Mouse (Mus musculus) gastrocnemius, adult 18-20 months (tissue): Measurements from ENCODE around the gene Ddx19a. TPM values are rescaled to one million over a fixed set of nuclear protein-coding genes. Genes with fewer than 3 reads are reported as not detected.
A peak's percentile ranks its signal among the peaks of the same experiment; 100 is the strongest.
"Not testable (repeated sequence)": the region's sequence is repeated elsewhere in the genome, so short reads cannot be mapped to it uniquely, and the experiment has no call there.

Experiments
- DNase-seq: peaks from one replicate; pipeline ENCODE4 v3.0.0; 2021; ENCODE audit warnings: low spot score
- long read RNA-seq, 2 experiments: library from polyadenylated mRNA; stranded (forward); transcript quantifications; one replicate each; pipeline ENCODE4 v2.0.0; 2021
- total RNA-seq, 2 experiments: library from RNA; stranded (reverse); gene quantifications; 2 replicates each; pipeline ENCODE4 v1.2.3; 2021

The Ddx19a gene
- 10 to 100 TPM; 27.2 to 31.8 TPM for total RNA-seq
- long read RNA-seq, experiment 1, transcript Ddx19a-201 (12 exons, 2,547 nt): major isoform, 36 of 44 reads
- long read RNA-seq, experiment 1, partial matches to known transcripts: 5 of 44 reads
- long read RNA-seq, experiment 1, other reads (novel, unspliced or antisense): 2 of 44 reads
- long read RNA-seq, experiment 2, transcript Ddx19a-201 (12 exons, 2,547 nt): major isoform, 23 of 31 reads
- long read RNA-seq, experiment 2, partial matches to known transcripts: 2 of 31 reads
- long read RNA-seq, experiment 2, other reads (novel, unspliced or antisense): 4 of 31 reads

DNA sequence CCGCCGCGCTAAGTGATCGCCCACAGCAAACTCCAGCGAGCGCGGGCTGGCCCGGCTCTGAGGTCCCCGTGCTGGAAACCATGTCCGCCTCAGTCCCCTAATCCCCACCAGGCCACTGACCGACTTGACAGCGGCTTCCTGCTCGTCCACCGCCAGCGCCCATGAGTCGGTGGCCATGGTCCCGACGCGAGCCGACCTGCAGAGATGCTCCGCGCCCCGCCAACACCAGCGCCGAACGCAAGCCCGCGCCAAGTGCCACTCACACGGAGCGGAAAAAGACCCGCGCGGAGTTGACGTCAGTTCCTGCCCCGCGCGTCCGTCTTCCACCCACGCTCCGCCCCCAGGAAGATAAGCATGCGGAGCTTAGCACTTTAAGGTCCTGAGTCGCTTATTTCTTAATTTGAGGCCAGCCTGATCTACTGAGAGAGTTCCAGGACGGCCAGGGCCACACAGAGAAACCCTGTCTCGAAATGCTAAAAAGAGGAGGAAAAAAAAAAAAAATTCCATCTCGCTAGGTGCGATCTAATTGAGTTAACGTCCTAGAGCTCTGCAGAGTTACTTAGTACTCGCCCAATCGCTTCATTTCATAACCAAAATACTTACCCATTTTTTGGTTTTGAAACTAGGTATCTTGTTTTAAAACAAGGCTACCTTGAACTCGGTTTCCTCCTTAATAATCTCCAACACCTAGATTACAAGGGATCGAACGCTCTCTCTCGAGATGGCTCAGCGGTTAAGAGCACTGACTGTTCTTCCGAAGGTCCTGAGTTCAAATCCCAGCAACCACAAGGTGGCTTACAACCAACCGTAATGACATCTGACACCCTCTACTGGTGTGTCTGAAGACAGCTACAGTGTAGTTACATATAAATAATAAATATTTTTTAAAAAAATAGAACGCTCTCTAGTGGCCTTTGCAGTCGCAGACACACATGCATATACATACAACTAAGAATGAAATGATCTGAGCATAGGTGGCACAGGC lies at the start of gene Ddx19a:
TSS of gene Ddx19a (minus strand) at position 254 of the 985 bp plus-strand sequence.
- DNase-seq: peak; percentile 87

DNA sequence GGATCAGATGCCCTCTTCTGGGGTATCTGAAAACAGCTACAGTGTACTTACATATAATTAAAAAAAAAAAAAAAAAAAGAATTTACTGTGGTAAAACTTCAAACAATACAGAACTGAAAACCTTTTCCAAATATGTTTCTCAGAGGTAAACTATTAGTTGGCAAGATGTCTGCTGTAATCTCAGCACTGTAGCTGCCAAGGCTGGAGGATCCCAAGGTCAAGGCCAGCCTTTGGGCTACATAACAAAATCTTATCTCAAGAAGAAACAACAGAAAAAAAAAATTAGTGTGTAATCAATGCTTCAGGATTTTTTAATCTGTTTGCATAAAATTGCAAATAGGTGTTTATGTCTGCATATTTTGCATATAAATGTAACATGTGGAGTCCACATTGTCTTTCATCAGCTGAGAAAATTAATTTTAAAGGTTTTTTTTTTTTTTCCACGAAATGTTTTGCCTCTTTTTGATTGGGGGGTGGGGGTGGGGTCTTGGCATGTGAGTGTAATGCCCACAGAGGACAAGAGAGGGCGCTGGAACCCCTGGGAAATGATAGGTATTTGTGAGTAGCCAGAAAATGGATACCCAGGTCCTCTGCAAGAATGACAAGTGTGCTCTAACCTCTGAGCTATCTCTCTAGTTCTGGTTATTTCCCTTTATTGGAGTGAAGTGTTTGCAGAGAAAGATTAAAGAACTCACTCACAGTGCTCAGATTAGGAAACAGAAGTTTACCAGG lies 46.6 kb upstream of the Ddx19a start:
- no peak for DNase-seq

DNA sequence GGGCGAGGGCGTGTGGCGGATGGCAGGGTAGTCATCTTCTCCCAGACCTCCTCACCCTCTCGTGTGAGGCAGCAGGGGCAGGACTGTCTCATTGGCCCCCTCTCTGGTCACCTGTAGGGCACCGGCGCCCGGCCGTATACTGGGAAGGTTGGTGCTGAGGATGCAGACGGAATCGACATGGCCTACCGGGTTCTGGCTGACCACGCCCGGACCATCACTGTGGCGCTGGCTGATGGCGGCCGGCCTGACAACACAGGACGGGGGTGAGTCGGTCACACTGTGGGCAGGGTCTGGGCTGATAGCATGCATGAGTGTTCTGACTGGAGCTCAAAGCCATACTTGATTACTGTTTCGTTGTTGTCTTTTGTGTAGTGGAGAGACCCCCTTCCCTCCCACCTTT lies 44.9 kb upstream of the Ddx19a start:
- no peak for DNase-seq

DNA sequence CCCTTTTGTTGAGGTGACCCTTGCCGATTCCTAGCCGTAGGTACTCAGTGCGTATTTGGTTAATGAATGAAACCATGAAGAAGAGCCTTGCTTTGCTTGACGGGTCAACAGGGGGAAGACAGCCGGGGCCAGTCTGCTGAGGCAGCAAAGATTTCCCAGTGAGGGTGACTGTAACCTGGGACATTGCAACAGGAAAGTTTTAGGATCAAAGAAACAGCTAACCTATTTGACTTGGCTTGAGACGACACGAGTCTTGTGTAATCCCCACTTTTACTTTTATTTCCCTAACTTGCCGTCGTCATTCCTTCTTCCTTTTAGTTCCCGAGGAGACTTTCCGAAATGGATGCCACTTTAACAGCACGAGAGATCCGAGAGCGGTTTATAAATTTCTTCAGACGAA lies 39.0 kb upstream of the Ddx19a start:
- no peak for DNase-seq

DNA sequence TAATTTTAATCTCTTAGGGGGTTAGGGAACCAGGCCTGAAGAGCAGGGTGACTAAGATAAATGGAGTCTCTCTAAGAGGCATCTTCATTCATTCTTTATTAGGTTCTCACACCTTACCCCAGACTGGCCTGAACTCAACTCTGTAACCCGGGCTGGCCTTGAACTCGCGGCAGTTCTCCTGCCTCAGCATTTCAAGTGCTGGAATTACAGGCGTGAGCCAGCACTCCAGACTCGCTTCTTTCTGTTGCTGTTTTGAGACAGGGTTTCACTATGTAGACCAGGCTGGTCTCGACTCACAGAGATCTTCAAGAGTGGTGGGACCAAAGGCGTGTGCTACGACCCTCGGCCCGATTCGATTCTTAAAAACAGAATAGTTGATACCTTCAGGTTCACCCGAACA lies 36.7 kb upstream of the Ddx19a start:
- DNase-seq: no peak

DNA sequence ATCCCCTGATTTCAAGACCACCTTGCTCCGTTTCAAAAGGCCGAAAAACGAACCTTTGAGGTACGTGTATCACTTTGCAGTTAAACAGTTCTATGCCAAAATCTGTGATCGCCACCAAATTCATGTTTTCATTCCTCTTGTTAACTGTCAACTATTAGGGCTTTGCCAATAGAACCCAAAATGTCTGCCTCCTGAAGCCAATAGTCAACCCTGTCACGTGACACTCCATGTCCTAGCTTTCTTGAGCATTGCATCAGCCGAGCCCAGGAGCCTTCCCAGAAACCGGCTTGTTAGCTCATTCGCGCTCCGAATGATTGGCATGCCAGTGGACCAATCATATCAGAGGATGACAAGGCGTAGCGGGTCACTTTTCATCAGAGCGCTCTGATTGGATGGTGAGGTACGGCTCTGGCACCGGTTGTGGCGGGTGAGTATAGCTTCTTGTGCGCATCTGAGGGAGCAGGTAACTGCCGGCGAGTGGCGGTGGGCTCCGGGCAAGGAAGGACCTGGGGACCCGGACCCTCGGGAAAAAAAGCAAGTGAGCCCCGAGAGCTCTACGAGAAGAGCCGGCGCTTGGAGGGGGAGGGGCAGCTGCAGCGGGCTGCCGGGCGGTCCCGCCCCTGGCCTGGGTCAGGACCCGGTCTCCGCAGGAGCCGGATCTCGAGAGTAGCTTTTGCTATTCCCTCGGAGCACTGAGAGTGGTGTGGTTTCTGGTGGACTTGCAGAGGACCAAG lies 36.0 kb upstream of the Ddx19a start:
- DNase-seq: peak; percentile 100

DNA sequence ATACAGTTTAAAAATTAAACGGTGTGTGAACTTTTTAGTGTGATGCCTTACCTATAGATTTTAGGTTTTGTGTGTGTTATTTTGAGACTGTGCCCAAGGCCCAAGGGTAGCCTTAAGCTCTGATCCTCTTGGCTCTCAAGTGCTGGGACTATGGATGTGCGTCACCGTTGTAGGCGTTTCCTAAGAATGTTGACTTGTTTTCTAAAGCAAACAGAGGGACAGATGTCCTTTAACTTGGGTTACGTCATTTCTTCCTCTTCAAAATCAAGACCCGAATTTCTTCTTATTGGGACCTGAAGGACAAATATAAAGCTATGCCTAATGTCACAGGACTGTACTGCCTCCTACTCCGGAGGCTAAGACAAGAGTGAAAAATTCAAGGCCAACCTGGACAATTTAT lies 35.3 kb upstream of the Ddx19a start, which contains the start of gene Aars:
TSS of gene Aars (plus strand) at position 229 of the 400 bp plus-strand sequence.
- no peak for DNase-seq

DNA sequence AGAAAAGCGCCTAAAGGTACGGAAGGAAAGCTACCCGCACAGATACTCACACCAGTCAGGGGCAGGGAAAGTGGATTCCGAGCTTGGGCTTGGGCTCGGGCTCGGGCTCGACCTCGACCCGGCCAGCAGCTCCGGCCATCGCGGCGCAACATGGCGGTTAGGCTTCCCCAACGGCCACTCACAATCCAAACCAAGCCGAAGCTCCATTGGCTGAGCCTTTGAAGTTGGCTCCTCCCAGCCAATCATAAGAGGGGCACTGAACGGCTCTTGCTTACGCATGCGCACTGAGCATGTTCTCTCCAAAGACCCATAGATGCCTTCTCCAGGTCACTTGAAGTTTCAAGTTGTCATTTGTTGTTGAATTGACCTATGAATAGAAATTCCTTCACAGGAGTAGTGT lies 34.0 kb upstream of the Ddx19a start, which contains the start of gene Ddx19b:
TSS of gene Ddx19b (minus strand) at position 180 of the 400 bp plus-strand sequence.
- no peak for DNase-seq

DNA sequence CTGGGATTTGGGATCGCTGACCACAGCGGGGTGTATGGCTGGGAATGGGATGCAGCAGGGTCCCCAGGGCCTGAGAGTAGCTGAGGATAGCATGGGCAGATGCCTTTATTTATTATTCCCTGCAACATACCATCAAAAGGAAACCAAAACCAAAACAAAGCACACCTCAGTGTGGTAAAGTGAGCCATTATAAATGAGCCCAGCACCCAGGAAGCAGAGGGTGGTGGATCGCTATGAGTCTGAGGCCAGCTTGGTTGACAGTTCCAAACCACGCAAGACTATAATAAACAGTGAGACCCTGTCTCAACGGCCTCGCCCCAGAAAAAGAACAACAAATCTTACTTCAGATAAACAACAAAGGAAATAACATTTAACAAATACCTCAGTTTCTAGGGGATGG lies 32.4 kb upstream of the Ddx19a start:
- no peak for DNase-seq

DNA sequence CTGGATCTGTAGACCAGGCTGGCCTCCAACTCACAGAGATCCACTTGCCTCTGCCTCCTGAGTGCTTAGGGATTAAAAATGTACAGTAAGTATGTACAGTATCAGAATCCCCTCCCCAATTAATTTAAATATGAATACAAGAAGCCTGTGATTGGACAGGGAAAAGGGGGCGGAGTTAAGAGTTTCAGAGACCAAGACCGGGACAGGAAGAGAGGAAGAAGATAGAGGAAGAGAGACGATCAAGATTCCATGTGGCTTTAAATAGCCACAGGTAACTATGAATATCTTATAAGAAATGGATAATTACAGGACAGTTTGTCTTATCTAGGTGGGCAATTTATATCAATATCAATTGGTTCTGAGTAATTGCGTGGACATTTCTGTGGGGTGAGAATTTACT lies 32.0 kb upstream of the Ddx19a start:
- DNase-seq: no peak

DNA sequence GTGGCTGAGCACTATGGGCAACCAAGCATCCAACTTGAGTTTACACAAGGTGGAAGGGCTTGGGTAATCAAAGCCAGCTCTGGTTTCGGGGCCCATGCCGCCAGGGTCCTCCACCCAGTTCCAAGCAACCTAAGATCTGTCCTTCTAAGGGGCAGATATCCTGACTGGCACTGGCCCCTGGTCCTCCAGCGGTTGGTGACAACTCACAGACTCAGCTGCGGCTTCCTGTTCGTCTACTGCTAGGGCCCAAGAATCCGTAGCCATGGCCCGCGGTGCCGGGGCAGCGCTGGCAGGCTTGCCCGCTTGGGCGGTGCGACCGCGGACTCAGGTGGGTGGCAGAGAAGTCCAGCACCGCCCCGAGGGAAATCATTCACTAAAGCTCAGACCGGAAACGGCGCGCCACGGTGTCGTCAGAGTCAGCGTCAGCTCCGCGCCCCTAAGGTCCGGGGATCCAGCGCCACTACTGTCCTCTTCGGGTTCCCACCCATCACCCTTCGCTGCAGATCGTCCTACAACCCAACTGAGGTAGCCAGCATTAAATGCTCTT lies 29.9 kb upstream of the Ddx19a start:
- peak; percentile 83 for DNase-seq

DNA sequence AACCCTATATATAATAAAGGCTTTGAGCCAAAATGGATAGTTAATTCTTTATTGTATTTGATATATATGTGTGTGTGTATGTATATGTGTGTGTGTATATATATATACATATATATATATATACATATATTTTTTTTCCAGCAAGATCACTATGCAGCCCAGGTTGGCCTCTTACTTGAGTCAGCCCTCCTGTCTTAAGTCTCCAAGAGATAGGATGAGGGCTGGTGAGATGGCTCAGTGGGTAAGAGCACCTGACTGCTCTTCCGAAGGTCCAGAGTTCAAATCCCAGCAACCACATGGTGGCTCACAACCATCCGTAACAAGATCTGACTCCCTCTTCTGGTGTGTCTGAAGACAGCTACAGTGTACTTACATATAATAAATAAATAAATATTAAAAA lies 29.0 kb upstream of the Ddx19a start:
- DNase-seq: not testable (repeated sequence)

DNA sequence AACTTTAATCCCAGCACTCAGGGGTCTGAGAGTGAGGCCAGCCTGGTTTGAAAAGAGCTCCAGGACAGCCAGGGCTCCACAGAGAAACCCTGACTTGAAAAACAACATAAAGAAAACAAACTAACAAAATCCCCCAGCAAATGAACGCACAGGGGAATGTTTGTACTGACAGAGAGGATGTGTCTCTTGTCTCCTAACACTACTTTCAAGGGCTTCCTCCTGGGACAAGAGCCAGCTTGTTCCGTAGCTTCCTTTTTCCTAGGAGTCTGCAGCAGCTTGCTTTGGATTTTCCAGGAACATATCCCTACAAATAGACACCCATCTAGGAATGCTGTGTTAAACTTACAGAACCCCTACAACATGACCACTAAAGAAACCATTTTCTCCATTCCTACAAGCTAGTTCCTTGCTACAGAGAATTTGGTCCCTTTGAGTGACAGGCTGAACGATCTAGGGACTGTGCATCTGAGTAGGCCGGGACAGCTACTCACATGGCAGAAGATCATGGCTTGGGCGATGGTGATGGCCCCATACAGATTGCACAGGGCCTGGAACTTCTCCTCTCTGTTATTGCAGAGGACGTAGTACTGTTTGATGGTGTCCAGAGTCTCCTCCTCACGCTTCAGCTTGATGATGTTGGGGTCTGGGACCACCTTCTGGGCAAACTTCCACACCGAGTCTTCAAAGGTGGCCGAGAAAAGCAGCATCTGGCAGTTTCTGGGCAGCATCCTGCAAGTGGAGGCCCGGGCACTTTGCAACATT lies 12.8 kb upstream of the Ddx19a start:
- DNase-seq: not testable (repeated sequence)

DNA sequence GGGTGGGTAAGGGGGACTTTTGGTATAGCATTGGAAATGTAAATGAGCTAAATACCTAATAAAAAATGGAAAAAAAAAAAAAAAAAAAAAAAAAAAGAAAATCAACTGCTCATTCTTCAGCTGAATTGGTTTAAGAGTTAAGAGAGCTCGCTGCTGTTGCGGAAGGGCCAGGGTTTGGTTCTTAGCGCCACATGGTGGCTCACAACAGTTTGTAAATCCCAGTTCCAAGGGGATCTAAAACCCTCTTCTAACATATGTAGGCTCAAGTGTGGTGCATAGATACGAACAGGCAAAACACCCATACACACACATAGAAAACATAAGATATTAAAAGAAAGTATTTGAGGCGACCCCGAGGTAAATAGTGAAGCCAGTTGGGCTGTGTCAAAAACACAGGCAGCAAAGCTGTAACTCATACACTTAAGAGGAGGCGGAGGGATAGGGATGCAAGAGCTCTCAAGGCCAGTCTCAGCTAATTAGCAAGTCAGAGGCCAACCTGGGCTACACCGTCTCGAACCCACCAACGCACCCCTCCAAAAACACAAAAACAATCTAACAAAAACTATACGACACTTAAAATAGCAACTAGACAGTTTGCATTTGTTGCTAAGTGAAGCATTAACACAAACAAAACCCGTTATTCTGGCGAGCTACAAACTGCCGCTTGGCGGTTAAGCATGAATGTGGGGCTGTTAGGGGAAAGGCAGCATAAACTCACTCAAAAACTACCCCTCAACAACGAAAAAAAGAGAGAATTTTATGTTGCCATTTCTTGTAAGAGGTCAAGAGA lies 764 bp downstream of the Ddx19a start:
- DNase-seq: no peak

DNA sequence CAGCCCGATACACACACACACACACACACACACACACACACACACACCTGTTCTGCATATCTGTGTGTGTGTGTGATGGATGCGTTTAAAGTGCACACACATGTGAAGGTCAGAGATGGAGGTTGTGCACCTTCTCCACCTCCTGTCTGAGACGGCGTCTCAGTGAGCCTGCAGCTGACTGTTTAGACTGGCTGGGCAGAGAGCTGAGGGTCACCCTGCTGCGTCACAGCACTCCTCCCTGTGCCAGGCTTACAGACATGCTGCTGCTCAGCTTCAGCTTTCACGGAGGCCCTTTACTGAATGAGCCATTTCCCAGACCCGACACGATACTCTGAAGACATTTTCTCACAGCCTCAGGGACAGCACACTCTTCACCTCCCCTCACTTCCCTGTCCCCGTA lies 7.6 kb downstream of the Ddx19a start:
- DNase-seq: peak; percentile 66

DNA sequence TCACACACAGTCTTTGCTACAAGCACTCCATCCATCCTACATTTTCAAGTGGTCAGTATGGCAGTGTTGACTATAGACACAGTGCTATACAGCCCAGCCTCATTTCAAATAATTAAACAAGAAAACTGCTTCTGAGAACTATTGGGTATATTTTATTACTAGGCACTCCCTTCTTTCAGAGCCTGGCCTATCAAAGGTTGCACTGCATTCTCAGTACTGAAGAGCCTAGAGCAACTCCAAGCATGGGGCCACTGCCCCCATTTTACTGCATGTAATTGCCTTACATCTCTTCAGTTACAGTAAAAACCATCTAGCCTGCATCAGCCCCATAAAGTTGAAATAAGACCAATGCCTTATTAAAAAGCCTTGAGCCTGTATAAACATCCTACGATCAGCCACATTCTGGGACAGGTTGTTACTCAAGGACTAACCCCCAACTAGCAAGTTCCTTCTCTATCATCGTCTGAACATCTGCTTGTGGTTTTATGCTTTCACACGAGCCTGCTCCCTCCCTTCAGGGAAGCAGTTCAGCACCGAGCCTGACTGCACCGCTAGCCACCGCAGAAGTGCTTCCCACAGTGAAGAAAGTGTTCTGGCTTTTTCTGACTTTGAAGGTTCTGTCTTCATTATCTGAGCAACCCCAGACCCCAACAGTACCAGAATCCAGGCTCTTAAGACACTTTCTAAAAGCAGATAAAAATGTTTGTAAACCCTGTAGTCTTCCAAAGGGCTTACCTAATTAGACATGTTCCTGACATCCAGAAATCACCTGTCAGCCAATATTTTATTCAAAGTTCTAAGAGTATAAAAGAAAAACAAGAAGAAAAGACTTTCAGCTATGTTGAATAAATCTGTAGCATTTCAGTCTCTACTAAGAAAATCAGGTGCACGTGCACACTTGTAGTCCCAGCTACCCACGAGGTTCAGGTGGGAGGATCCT lies 9.5 kb downstream of the Ddx19a start:
- no peak for DNase-seq

DNA sequence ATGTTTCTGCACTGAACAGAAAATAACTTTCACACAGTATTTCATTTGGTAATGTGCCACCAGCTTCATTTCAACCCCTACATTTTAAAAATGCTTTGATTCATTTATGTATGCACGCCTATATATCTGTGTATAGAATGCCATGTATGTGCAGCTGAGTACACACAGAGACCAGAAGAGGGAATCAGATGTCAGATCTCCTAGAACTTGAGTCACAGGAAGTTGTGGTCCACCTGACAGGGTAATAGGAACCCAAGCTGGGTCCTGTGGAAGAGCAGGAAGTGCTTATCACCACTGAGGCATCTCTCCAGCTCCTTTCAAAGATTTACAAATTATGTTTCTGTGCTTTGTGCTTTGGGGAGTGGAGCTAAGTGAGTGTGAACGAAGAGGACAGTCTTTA lies 16.3 kb downstream of the Ddx19a start:
- DNase-seq: no peak

DNA sequence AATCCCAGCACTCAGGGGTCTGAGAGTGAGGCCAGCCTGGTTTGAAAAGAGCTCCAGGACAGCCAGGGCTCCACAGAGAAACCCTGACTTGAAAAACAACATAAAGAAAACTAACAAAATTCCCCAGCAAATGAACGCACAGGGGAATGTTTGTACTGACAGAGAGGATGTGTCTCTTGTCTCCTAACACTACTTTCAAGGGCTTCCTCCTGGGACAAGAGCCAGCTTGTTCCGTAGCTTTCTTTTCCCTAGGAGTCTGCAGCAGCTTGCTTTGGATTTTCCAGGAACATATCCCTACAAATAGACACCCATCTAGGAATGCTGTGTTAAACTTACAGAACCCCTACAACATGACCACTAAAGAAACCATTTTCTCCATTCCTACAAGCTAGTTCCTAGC lies 19.6 kb downstream of the Ddx19a start:
- DNase-seq: not testable (repeated sequence)
